Mouse (Mus musculus) fat pad, adult 2 months (tissue): ENCODE measurements around the gene Wdr38.
"Not testable (repeated sequence)": the region's sequence is repeated elsewhere in the genome, so short reads cannot be mapped to it uniquely, and the experiment has no call there.

Source experiments
- DNase-seq: peaks from one replicate; pipeline ENCODE4 v3.0.0-alpha.2; 2011; ENCODE audit warnings: low read depth, low spot score; ENCODE audit errors: extremely low read depth

Wdr38 gene

GRCm38 (mm10) chr2:38992004-38992403, 5.3 kb upstream of the Wdr38 start:
- no peak for DNase-seq

- no peak for DNase-seq
These were observed 4.8 kb upstream of the Wdr38 start for GRCm38 (mm10) chr2:38992452-38992851.

- DNase-seq, result no peak
These were observed 2.1 kb downstream of the Wdr38 start for GRCm38 (mm10) chr2:38999381-38999780.

- no peak for DNase-seq
These were observed 2.8 kb downstream of the Wdr38 start for GRCm38 (mm10) chr2:38999910-39000586.

- DNase-seq, result no peak
These were observed 3.3 kb downstream of the Wdr38 start for GRCm38 (mm10) chr2:39000587-39000919.

GRCm38 (mm10) chr2:39001866-39002265, 4.6 kb downstream of the Wdr38 start:
- DNase-seq, result no peak

- DNase-seq, result no peak
These were observed 5.8 kb downstream of the Wdr38 start for GRCm38 (mm10) chr2:39003106-39003505.

- DNase-seq, result no peak
These were observed 6.2 kb downstream of the Wdr38 start for GRCm38 (mm10) chr2:39003512-39003911.

- no peak for DNase-seq
These were observed 7.1 kb downstream of the Wdr38 start for GRCm38 (mm10) chr2:39004372-39004771.

- no peak for DNase-seq
These were observed 7.7 kb downstream of the Wdr38 start, which contains the start of gene Arpc5l for GRCm38 (mm10) chr2:39004880-39005435. Arpc5l (plus strand) TSS chr2:39005348.

- DNase-seq, result no peak
These were observed 8.4 kb downstream of the Wdr38 start, which contains the start of gene Rpl35 for GRCm38 (mm10) chr2:39005574-39006079. Rpl35 (minus strand) TSS chr2:39005624.

GRCm38 (mm10) chr2:39006149-39006730, 9.0 kb downstream of the Wdr38 start:
- no peak for DNase-seq

- no peak for DNase-seq
These were observed 10.6 kb downstream of the Wdr38 start for GRCm38 (mm10) chr2:39007865-39008264.

- no peak for DNase-seq
These were observed 11.1 kb downstream of the Wdr38 start for GRCm38 (mm10) chr2:39008350-39008851.

GRCm38 (mm10) chr2:39008954-39009365, 11.7 kb downstream of the Wdr38 start:
- no peak for DNase-seq

- not testable (repeated sequence) for DNase-seq
These were observed 12.9 kb downstream of the Wdr38 start for GRCm38 (mm10) chr2:39010144-39010543.

GRCm38 (mm10) chr2:39011264-39011663, 14.0 kb downstream of the Wdr38 start:
- DNase-seq, result no peak

GRCm38 (mm10) chr2:39011971-39012370, 14.7 kb downstream of the Wdr38 start:
- no peak for DNase-seq

GRCm38 (mm10) chr2:39012768-39013279, 15.5 kb downstream of the Wdr38 start:
- DNase-seq, result no peak

- DNase-seq, result no peak
These were observed 19.3 kb downstream of the Wdr38 start for GRCm38 (mm10) chr2:39016581-39016980.

GRCm38 (mm10) chr2:39020004-39020403, 22.7 kb downstream of the Wdr38 start:
- no peak for DNase-seq

GRCm38 (mm10) chr2:39031611-39032010, 34.3 kb downstream of the Wdr38 start:
- DNase-seq, result no peak
